8 mouse cellular contexts compared by ENCODE assay signal in the genomic region with DNA sequence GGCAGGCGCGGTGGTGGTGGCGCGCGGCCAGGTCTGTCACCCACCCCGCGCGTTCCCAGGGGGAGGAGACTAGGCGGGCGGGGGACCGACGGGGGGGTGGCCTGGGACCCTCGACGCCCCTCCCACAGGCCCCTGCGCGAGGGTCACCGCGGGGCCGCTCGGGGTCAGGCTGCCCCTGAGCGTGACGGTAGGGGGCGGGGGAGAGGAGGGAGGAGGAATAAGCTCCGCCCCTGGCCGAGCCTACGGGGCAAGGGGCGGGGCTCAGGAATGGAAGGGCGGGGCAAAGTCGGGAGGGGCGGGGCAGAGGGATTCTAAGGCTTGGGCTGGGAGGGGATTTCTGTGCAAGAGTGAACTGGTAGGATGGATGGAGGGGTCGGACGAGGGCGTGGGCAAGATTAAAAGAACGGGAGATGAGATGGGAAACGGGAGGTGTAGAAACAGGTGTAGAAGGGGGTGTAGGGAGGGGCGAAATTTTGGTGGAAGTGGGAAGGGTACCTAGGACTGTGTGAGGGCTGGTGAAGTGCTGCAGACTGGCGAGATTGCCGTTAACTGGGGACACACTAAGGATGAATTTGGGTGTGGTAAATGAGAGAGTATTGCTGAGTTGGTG. TPM values are rescaled to one million over a fixed set of nuclear protein-coding genes. Genes with fewer than 3 reads are reported as not detected.
DNase-seq lines count a peak whose midpoint lies in the region; ATAC-seq and TF ChIP-seq lines count a peak whose summit lies in the region.

No protein-coding gene starts in this region.

- H3K4me2 ChIP-seq in intestine, embryonic 16.5 days (ENCODE audit: low read depth, low read length), result peak overlapping the region; percentile 76
- peak overlapping the region; percentile 72 for H3K4me2 ChIP-seq in lung, embryonic 16.5 days (ENCODE audit: low read depth, low read length)

- peaks cover 29% of the 10 kb centered on the region for H3K4me1 ChIP-seq in intestine, embryonic 16.5 days (ENCODE audit: control insufficient read depth, insufficient read depth, low read length)
- H3K4me1 ChIP-seq in lung, embryonic 16.5 days (replicated peaks; ENCODE audit: control insufficient read depth, insufficient read depth, low read length), result no peaks in the 10 kb centered on the region; the same call in 1 of the 2 replicates

- 1% methylated on average over 33 of the region's 38 CpGs for whole genome bisulfite sequencing in intestine, embryonic 16.5 days
- WGBS in lung, embryonic 16.5 days, result 2% methylated on average over 27 of the region's 38 CpGs

- no peaks in the 10 kb centered on the region for H3K9me3 ChIP-seq in intestine, embryonic 16.5 days (ENCODE audit: control insufficient read depth, low read length)
- no peaks in the 10 kb centered on the region for H3K9me3 ChIP-seq in lung, embryonic 16.5 days (ENCODE audit: control insufficient read depth, low read length)

- no peak; the same call in 1 of the 2 replicates for TF ChIP-seq CTCF in left cerebral cortex, adult 2 months (IDR thresholded peaks at IDR 0.05)
- no peak for TF ChIP-seq CTCF in gastrocnemius, adult 2 months (IDR thresholded peaks at IDR 0.05)

- H3K9ac ChIP-seq in intestine, embryonic 16.5 days (ENCODE audit: low read depth, low read length), result peak overlapping the region; percentile 92
- H3K9ac ChIP-seq in lung, embryonic 16.5 days (ENCODE audit: low read length), result peak overlapping the region; percentile 90

- H3K36me3 ChIP-seq in intestine, embryonic 16.5 days (ENCODE audit: control insufficient read depth, insufficient read depth, low read length), result no peaks in the 10 kb centered on the region
- H3K36me3 ChIP-seq in lung, embryonic 16.5 days (ENCODE audit: control insufficient read depth, insufficient read depth, low read length), result no peaks in the 10 kb centered on the region

- H3K27ac ChIP-seq in left cerebral cortex, adult 2 months, result peak overlapping the region; percentile 96
- H3K27ac ChIP-seq in gastrocnemius, adult 2 months, result peak overlapping the region; percentile 100
- H3K27ac ChIP-seq in intestine, embryonic 16.5 days (ENCODE audit: low read length), result peak overlapping the region; percentile 98
- peak overlapping the region; percentile 97 for H3K27ac ChIP-seq in lung, embryonic 16.5 days (ENCODE audit: low read length)

- DNase-seq in left cerebral cortex, adult 2 months (ENCODE audit: extremely low spot score in 1 of 2, low spot score in 2 of 2), result peak; percentile 82 to 85
- DNase-seq in left cerebral cortex, adult 8-10 months (ENCODE audit: low spot score in 2 of 2), result no peak
- peak; percentile 84 for DNase-seq in cerebellum, adult 9-10 months
- peak; percentile 96 for DNase-seq in gastrocnemius, adult 2 months
- DNase-seq in urinary bladder, postnatal 25 days (ENCODE audit: low spot score), result peak; percentile 84

- intact Hi-C loops in left cerebral cortex, adult 2 months (cut with DNase I), result loop anchor here (2.0 to 10.0 kb wide), 3 partner anchors 110 to 364 kb away; partner anchors contain the start of gene Comtd1
- intact Hi-C loops in gastrocnemius, adult 2 months (cut with DNase I), result loop anchor here (5.0 kb wide), 1 partner anchor 246 kb away; no protein-coding TSS in a partner anchor

- no peaks in the 10 kb centered on the region for H3K27me3 ChIP-seq in intestine, embryonic 16.5 days (replicated peaks; ENCODE audit: control insufficient read depth, insufficient read depth, low read length)
- no peaks in the 10 kb centered on the region for H3K27me3 ChIP-seq in lung, embryonic 16.5 days (ENCODE audit: control insufficient read depth, insufficient read depth, low read depth, low read length)

- peak; percentile 39 for ATAC-seq in intestine, embryonic 16.5 days
- ATAC-seq in lung, embryonic 16.5 days (ENCODE audit: low read depth), result peak; percentile 48
- peak; percentile 45 for ATAC-seq in neutrophil, adult 5-6 weeks (ENCODE audit: extremely low read depth, insufficient number of reproducible peaks, low FRiP score, poor library complexity, severe bottlenecking)

- H3K4me3 ChIP-seq in left cerebral cortex, adult 2 months, result peak overlapping the region; percentile 90
- peak overlapping the region; percentile 86 for H3K4me3 ChIP-seq in gastrocnemius, adult 2 months
- peak overlapping the region; percentile 82 for H3K4me3 ChIP-seq in intestine, embryonic 16.5 days (ENCODE audit: low read length)
- H3K4me3 ChIP-seq in lung, embryonic 16.5 days (ENCODE audit: low read length), result peak overlapping the region; percentile 84

RNA-seq across cellular contexts. Expression of gene Kat6b, which starts 19.9 kb away (rescaled TPM):
- 100 to 1,000 TPM; 117 to 118 TPM for total RNA-seq in left cerebral cortex, adult 2 months (2021)
- total RNA-seq in left cerebral cortex, adult 8-10 months (2022), result 100 to 1,000 TPM; 118 to 155 (median 127) TPM
- 10 to 100 TPM; 22.2 to 26.0 TPM for total RNA-seq in gastrocnemius, adult 2 months (2021)
- 7.1 and 8.0 TPM in 2 replicates for polyA plus RNA-seq in intestine, embryonic 16.5 days (2015; fragmentation: Nextera tagmentation; extraction: Ambion mirVana)
- 9.7 and 10.5 TPM in 2 replicates for polyA plus RNA-seq in lung, embryonic 16.5 days (2015; fragmentation: Nextera tagmentation; extraction: Ambion mirVana)
- 19.8 and 34.1 TPM in 2 replicates for total RNA-seq in neutrophil, adult 5-6 weeks (2017)

Comparison
In these comparisons a context has a peak if more than half of its experiments do, and no peak if none do; other contexts are left out.
1. DNase-seq: peak in left cerebral cortex, adult 2 months (2 of 2), cerebellum, adult 9-10 months (single experiment), gastrocnemius, adult 2 months (single experiment) and urinary bladder, postnatal 25 days (single experiment); none in left cerebral cortex, adult 8-10 months (0 of 2).
2. Peak in every context shown above with its lines, with median percentiles within 50 percentile points of each other: H3K27ac ChIP-seq, H3K4me3 ChIP-seq and ATAC-seq.